Mouse (Mus musculus): ENCODE measurements around the gene Adat3. TPM values are rescaled to one million over a fixed set of nuclear protein-coding genes. Genes with fewer than 3 reads are reported as not detected.
A peak's percentile ranks its signal among the peaks of the same experiment; 100 is the strongest.

The Adat3 gene
- total RNA-seq, 2 experiments from 2014 or later = 2.9 to 3.6 TPM

DNA sequence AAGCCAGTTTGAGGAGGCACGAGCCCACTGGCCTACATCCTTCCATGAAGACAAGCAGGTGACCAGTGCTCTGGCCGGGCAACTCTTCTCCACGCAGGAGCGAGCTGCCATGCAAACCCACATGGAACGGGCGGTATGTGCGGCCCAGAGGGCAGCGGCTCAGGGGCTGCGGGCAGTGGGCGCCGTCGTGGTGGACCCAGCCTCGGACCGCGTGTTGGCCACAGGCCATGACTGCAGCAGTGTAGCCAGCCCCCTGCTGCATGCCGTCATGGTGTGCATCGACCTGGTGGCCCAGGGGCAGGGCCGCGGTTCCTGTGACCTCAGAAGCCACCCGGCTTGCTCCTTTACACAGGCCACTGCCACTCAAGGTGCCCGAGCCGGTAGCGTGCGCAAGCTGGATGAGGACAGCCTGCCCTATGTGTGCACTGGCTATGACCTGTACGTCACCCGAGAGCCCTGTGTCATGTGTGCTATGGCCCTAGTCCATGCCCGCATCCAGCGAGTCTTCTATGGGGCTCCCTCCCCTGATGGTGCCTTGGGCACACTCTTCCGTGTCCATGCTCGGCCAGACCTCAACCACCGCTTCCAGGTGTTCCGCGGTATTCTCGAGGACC lies 4.2 kb downstream of the Adat3 start:
- DNase-seq = no peak
- intact Hi-C loops (cut with DNase I) = no loop called here

DNA sequence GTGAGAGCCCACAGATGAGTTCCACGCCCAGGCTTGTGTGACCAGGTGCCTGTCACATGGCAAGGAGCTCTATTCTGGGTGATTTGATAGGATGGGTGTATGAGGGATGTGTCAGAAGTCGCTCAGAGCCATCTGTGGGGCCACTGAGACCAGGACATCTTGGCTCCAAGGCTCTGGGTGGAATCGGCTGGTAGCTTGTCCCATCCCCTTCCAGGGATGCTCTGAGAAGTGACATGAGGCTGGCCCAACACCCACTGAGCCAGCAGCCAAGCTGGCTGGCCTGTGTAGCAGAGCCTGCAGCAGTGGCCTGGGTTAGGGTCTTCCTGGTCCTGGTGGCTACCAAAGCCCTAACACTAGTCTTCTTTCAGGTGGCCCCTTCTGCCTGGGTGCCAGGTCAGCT lies 5.8 kb downstream of the Adat3 start:
- DNase-seq = no peak
- intact Hi-C loops (cut with DNase I) = no loop called here

DNA sequence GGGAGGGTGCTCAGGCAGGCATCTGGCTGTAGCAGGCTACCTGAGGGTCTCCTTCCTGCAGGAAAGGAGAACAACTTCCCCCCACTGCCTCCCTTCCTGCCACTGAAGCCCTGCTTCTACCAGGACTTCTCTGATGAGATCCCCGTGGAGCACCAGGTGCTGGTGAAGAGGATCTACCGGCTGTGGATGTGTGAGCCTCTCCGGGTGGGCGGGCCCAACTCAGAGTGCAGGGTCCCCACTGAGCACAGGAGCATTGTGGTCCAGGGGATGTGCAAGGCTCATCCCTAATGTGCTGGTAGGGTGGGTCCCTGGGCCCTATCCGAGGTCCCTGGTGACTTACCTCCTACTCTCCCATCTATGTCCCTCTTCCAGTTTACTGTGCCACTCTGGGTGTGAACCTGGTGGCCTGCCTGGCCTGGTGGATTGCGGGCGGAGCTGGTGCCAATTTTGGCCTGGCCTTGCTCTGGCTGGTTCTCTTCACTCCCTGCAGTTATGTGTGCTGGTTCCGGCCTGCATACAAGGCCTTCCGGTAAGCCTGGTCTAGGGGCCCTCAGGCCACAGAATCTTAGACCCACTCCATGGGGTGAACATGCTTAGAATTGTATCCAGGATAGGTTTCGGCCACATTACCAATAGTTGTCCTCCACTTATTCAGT lies 6.7 kb downstream of the Adat3 start:
- intact Hi-C loops (cut with DNase I) = no loop called here
- no peak for DNase-seq

DNA sequence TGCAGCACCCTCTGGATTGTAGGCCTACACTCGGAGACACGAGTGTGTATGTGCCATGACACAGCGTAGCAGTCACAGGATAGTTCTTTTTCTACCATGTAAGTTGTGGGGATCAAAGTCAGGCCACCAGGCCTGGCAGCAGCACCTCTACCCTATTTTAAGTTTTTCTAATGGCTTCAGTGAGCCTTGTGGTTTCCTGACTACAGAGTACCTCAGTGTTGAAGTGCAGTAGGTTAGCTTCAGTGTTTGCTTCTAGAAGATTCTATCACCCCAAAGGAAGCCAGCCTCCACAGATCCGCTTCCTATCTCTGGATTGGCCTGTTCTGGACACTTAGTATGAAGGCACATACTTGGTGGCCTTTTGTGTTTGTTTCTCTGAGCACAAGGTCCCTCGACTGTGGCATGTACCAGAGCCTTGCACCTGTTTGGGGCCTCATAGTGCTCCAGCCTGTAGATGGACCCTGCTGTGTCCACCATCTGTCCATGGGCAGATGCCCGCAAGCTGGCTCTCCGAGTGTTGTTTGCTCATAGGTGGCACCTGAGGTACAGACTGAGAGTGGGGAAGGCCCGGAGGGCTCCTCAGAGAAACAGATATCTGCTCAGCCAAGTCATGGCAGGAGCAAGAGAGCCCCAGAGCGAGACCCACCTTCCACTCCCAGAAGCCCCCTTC lies 7.6 kb downstream of the Adat3 start:
- intact Hi-C loops (cut with DNase I) = no loop called here
- DNase-seq = peak; percentile 48

DNA sequence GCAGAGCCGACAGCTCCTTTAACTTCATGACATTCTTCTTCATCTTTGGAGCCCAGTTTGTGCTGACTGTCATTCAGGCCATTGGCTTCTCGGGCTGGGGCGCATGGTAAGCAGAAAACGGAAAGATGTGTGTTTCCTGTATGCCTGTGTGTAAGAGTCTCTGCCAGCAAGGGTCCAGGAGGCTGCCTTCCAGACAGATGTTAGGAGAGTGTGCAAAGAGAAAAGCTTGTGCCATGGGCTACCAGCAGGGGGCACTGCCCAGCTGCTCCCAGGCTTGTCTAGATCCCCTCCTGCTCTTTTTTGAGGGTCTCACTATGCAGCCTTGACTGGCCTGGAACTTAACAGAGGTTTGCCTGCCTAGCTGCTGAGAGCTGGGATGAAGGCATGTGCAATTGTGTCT lies 8.3 kb downstream of the Adat3 start:
- DNase-seq = peak; percentile 51
- intact Hi-C loops (cut with DNase I) = no loop called here

DNA sequence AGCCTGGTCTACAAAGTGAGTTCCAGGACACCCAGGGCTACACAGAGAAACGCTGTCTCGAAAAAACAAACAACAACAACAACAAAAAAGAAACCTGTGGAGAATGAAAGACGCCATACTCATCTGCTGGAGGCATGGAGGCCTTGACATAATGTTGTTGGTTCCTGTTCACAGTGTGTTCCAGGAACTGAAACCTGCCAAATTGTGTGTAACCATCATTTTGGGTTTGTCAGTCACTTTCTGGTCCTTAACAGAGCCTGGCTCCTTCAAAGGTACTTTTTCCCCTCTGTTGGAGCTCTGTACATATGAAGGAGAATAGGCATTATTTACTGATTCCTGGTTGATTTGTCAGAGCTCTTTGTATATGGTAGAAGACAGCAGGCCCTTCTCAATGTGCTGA lies 9.2 kb downstream of the Adat3 start:
- intact Hi-C loops (cut with DNase I) = no loop called here
- no peak for DNase-seq

DNA sequence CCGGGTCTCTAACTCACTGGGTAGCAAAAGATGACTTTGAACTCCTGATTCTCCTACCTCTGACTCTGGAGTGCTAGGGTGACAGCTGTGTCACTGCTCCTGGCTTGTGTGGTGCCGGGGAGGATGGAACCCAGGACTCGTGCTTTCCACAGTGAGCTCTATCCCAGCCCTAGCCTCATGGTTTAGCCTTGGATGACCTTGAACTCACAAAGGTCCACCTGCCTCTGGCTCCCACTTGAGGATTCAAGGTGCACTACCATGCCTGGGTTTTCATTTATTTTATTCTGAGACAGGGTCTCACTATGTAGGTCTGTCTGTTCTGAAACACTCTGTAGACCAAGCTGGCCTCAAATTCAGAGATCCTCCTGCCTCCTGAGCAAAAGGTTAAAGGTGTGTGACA lies 11.1 kb downstream of the Adat3 start:
- intact Hi-C loops (cut with DNase I) = no loop called here

DNA sequence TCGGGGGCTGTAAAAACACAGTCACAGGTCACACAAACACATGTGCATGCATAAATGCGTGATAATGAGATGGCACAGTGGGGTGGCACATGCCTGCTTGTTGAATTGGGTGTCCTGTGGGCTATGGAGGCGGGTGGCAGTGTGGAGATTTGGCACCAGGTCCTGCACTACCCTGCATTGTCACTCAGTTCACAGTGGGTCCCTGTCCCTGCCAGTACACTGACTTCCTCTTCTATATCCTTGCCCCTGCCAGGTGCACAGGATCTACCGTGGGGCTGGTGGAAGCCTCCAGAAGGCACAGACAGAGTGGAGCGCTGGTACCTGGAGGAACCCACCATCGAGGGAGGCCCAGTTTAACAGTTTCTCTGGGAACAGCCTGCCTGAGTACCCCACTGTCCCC lies 11.7 kb downstream of the Adat3 start:
- intact Hi-C loops (cut with DNase I) = no loop called here
- no peak for DNase-seq

More for the DNA sequence above, 11.1 kb downstream of the Adat3 start:
- no peak for DNase-seq

DNA sequence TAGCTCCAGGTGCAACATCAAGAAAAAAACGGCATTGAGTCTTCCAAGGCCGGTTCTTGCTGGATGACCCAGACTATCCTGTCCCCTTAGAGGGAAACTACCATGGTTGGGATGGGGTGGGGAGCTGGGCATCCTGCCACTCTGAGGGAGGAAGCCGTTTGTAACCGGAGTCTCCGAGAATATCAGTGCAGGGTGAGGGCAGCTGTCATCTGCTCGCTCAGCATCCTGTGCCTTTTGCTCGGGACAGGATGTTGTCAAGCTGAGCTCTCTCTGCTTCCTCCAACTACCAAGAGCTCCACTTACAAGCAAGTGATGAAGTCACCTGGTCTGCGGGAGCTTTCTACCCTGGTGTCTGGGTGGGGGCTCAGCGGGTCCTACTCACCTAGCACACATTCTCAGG lies 15.5 kb downstream of the Adat3 start:
- DNase-seq = no peak
- intact Hi-C loops (cut with DNase I) = no loop called here

DNA sequence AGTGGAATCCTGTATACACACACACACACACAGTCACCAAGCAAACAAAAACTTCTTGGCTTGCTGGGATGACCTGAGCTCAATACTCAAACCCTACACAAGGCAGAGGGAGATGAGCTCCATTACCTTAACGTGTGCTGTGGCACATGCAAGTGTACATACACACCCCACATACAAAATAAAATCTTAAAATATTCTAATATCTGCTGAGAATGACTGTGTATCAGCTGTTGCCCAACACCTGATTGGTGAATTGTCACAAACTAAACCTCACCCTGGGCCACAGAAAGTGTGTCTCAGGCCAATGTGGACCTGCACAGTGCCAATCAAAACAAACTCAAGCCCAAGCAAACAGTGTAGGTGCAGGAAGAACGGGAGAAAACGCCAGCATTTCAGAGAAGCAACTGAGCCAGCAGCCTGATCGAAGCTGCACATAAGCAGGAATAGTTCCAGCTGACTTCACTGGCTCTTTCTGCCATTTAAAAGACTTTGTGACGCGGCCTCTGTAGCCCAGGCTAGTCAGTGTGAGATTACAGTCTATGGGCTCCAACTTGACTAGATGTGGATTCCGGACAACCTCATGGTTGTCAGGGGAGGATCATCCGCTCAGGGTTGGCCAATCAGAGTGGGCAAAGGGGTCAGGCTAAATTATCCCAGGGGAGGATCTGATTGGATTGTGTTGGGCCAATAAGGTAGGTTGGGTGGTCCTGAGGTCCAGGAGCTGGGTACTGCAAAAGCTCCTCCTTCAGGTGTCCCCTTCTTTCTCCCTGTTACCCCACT lies 17.0 kb downstream of the Adat3 start:
- DNase-seq = no peak
- intact Hi-C loops (cut with DNase I) = no loop called here

DNA sequence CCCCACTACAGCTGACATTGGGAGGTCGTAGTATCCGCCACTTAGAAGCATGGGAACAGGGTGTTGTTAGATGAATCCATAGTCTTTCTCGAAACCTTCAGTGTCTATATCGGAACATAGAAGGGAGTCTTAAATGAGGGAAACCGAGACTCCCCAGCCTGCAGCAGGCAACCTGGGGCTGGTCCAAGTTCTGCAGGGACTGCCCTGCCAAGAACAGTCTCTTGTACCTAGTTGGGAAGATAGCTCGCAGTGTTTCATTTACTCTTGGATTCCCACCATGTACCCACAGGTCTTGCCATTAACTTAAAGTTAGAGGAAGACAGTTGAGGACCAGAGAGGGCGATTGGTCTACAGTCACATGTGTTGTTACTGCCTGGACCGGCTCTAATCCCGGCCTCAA lies 17.7 kb downstream of the Adat3 start:
- DNase-seq = no peak
- intact Hi-C loops (cut with DNase I) = no loop called here

DNA sequence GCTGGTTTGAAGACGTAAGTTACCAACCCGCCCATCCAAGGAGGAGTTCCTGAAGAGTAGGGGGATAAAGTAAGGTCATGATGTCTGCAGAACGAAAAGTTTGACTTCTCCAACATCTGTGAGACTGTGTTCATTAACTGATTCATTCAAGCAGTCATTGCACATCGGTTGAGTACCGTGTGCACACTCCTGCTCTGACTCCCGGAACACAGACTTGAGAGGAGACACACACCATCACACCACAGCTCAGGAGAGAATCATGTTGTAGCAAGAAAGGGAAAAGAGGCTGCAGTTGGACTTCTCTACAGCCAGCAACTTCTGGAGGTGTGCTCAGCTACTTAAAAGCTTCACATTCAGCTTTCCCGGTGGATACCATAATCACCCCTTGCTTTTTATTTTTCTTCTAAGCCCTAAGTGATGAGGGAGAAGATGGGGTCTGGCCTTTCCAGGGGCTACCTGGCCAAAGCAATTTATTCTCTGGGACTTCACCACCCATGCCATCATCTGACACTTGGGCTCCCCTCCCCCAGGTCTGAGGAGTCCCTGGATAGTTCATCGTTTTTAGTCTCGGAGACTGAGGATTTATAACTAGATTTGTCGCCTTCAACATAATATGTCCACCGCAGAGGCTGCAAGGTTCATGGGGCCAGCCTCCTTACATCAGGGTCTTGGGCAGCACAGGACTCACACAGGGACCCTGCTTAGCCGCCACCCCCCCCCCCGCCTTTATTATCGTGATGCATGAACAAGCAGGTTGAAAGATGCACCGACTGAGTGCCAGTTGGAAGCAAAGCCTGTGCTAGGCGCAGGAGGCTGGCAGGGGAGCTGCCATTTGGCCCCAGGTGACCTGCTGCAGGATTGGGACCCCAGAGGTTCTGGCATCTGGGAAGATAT lies 18.4 kb downstream of the Adat3 start:
- intact Hi-C loops (cut with DNase I) = no loop called here
- no peak for DNase-seq

DNA sequence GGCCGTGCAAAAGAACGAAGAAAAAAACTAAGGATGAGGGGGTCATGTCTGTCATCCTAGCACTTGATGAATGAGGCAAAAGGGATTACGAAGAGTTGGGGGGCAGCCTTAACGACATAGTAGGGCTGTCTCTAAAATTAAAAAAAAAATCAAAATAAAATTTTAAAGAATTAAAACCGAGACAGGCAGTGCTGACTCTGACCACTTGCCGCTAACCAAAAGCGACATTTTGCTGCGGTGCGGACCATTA lies 18.9 kb downstream of the Adat3 start:
- intact Hi-C loops (cut with DNase I) = no loop called here
- no peak for DNase-seq

DNA sequence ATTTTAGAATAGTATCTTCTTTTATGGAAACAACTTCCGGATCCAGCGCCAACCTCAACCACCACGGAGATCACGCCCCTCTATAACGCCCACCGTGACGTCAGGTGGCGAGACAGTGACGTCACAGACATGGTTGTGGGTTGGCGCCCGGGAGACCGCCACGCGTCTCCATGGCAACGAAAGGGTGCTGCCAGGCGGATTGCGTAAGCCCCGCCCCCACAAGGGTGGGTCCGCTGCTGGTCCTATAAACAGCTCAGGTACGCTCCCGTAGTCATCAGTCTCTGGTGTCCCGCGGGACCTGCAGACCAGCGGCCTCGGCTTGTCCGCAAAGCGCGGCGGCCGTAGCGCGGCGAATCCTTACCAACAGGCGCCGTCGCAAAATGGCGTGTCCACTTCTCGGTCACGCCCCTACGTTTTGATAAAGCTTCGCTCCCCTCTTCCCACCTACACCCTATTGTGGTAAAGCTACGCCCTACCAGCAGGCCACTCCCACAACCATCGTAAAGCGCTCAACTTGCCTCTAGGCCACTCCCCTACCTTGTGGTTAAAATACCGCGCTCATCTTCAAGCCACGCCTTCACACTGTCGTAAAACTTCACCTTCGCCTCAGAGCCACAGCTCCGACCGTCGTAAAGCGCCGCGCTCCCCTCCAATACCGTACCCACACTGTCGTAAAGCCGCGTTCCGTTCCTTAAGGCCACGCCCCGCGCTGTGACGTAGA lies 19.4 kb downstream of the Adat3 start:
- intact Hi-C loops (cut with DNase I) = no loop called here

DNA sequence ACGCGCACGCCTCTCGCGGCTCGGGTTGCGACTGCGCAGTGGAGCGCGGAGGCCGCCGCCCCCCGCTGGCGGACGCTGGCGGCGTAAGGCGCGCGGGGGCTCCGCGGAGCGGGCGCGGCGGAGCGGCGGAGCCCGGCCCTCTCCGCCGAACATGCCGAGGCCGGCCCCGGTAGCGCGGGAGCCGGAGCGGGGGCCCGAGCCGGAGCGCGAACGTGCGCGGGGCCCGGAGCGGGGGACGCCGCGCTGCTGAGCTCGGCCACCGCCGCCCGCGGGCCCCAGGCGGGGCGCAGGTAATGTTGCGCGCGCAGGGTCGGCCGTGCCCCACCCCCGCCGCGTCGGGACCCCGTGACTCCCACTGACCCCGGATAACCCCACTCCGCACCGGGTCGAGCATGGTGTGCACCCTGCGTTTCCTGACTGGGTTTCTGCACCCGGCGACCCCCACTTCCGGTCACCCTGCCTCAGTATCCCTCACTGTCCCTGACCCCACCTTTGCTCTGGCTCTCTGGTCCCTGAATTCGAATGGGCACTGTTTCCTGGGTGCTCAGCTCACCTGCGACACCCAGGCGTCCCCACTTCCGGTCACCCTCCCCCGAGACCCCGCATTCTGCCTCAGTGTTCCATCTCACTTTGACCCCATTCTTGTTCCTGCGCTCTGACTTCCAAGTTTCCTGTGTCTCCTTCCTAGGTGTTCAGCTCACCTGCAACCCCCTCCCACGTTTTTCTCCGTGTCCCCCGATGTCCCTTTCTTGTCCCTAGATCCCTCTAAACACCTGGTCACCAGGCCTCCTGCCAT lies 20.2 kb downstream of the Adat3 start, which contains the start of gene Csnk1g2:
Csnk1g2 (plus strand) TSS at position 178 of the 796 bp plus-strand sequence.
- DNase-seq = peak; percentile 57
- intact Hi-C loops (cut with DNase I) = no loop called here

More for the DNA sequence above, 19.4 kb downstream of the Adat3 start:
- peak; percentile 100 for DNase-seq

DNA sequence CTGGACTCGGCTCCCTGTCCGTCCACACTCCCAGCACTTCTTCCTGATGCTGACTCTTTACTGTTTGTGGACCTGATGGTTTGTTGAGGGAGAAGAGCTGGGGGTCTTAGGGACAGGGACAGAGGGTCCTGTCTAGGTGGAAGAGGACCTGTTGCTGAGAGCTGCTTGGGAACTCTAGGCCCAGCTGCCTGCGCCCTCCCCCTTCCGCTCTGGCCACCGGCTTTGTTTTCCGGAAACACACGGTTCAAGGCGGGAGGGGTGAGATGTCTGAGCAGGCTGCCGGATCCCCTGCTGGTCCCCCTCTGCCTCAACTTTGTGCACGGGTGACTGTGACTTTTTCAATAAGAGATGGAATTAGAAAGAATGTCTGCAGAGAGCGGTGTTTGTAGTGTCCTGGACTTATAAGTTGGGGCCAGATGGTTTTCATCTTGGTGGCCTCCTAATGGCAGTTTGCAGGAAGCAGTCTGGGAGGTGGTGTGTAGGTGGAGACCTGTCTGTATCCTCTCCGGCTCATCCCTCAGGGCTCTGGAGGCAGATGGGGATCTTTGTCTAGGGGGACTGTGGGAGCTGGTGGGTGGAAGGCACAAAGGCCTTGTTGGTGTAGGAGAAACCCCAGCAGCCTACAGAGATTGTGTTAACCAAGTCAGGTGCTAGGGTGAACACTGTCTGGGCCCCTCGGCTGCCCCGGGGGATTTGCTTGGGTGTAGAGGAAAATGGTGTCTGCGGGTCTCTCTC lies 20.9 kb downstream of the Adat3 start:
- intact Hi-C loops (cut with DNase I) = no loop called here
- no peak for DNase-seq

DNA sequence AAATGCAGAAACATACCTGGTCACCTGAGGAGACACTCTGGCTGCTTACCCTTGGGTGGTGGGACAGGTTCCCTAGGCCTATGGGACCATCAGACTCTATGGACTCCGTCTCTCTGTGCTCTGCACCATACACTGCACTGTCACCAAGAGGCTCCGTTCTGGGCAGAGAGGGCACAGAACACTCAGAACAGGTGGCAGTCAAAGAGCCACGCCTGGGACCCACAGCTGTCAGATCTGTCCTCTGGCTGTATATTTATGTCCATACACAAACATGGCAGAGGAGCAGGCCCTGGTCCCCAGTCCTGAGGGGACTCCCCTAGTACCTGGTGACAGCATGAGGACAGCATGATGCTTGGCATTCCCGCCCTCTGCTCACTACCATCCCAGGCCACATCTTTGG lies 23.1 kb downstream of the Adat3 start:
- intact Hi-C loops (cut with DNase I) = no loop called here
- no peak for DNase-seq

DNA sequence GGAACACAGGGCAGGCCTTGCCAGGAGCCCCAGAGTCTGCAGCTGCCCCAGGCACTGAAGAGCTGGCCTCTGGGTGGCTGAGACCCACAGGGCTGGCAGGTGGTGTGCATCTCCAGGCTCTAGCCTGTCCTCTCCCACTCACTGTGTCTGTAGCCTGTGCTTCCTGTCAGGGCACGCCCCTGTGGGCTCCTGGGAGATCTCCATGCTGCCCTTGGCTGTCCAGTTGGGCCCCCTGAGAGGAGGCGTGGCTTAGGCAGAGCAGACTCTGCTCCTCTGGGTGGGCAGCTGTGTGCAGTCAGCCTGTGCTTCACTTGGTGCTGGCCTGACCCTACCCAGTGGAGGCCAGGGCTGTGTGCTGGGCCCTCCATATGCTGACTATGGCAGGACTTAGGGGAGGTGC lies 25.0 kb downstream of the Adat3 start:
- intact Hi-C loops (cut with DNase I) = no loop called here
- DNase-seq = no peak

DNA sequence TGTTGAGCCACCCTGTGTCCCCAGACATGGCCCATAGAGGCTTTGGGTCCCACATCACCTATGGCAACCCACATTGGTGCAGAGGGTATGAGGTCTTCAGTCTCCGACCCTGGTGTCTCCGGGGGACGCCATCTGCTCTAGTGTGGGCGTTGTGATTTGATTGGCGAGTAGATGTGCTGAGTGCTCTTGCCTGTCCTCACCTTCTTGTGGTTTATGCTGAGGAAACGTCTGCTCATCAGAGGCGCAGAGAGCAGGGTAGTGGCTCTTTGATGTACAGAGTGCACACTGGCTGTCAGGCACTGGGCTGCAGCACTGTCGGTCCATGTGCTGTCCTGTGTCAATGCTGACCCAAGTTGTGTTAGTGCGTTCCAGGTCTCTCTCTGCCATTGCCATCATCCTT lies 26.2 kb downstream of the Adat3 start:
- intact Hi-C loops (cut with DNase I) = no loop called here
- no peak for DNase-seq
